In the genomic region with DNA sequence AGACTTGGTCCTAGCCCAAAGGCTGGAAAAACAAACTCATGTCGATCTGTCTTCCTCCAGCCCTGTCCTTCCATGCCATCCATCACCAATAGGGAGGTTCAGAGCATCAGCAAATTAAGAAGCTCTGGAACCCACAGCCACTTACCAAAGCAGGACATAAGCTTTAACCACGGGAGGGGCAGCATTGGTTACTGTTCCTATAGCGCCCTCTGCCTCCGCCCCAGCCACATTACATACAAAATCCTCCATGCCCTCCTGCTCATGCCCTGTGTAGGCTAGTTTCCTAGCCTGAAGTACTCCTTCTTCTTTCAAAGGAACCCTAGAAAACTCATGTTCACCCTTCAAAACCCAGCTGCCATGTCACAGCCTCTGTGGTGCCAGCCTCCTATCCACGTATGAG, we compare ENCODE assay signal across 9 mouse cellular contexts.
DNase-seq lines count a peak whose midpoint lies in the region; TF ChIP-seq lines count a peak whose summit lies in the region.
"Had no signal": no experiment of that assay in that cellular context is flagged by ENCODE, and none has a peak within 500 bp of the region (broad histone marks: within the 10 kb centered on the region; RNA-seq: fewer than 3 reads in every experiment).

No protein-coding gene starts in this region.

- H3K27me3 ChIP-seq in heart, embryonic 10.5 days (ENCODE audit: insufficient read depth, poor library complexity, severe bottlenecking): peaks cover 16% of the 10 kb centered on the region; the same call in 1 of the 2 replicates

- peak; percentile 89 for TF ChIP-seq CTCF in cortical plate, adult 2 months (IDR thresholded peaks at IDR 0.05; ENCODE audit: extremely low read depth, insufficient read depth, low read length)

- H3K9me3 ChIP-seq in heart, embryonic 10.5 days: no peaks in the 10 kb centered on the region

- 25% methylated on average over 5 of the region's 5 CpGs for WGBS in heart, embryonic 10.5 days

- intact Hi-C loops in heart, postnatal 14 days (cut with DNase I): loop anchor here (1.0 to 2.0 kb wide), 3 partner anchors 76 to 248 kb away; no protein-coding TSS in a partner anchor

- DNase-seq in heart, adult 8-10 months (ENCODE audit: low spot score): peak; percentile 53
- DNase-seq in heart, embryonic 10.5 days (ENCODE audit: low spot score): no peak
- peak; percentile 54 for DNase-seq in adipocyte (ENCODE audit: low spot score)
- DNase-seq in heart, postnatal 14 days: peak; percentile 65 to 71
- DNase-seq in layer of hippocampus, postnatal 36 days: peak; percentile 53 to 61
- DNase-seq in lung, postnatal 36 days: peak; percentile 82
- DNase-seq in spleen, postnatal 14 days (ENCODE audit: low spot score in 2 of 2): peak; percentile 43 to 65

- H3K36me3 ChIP-seq in heart, embryonic 10.5 days: no peaks in the 10 kb centered on the region

- no peak for TF ChIP-seq POLR2A in cortical plate, adult 2 months (IDR thresholded peaks at IDR 0.05; ENCODE audit: extremely low read depth, insufficient read depth, low read length)

- no peak overlapping the region for H3K27ac ChIP-seq in heart, embryonic 10.5 days
- H3K27ac ChIP-seq in cortical plate, adult 2 months (ENCODE audit: insufficient read depth, low read length): no peak overlapping the region

- H3K4me1 ChIP-seq in heart, embryonic 10.5 days: no peaks in the 10 kb centered on the region
- H3K4me1 ChIP-seq in cortical plate, adult 2 months (ENCODE audit: control insufficient read depth, insufficient read depth, low read length): no peaks in the 10 kb centered on the region; the same call in 1 of the 2 replicates
- H3K4me1 ChIP-seq: megakaryocyte, embryonic 14.5 days had no signal

- H3K4me3 ChIP-seq in heart, embryonic 10.5 days: no peak overlapping the region
- H3K4me3 ChIP-seq in cortical plate, adult 2 months (ENCODE audit: insufficient read depth, low read length): no peak overlapping the region
- H3K4me3 ChIP-seq: megakaryocyte, embryonic 14.5 days had no signal
